Mouse (Mus musculus): ENCODE measurements around the gene Lrrk1.

DNA sequence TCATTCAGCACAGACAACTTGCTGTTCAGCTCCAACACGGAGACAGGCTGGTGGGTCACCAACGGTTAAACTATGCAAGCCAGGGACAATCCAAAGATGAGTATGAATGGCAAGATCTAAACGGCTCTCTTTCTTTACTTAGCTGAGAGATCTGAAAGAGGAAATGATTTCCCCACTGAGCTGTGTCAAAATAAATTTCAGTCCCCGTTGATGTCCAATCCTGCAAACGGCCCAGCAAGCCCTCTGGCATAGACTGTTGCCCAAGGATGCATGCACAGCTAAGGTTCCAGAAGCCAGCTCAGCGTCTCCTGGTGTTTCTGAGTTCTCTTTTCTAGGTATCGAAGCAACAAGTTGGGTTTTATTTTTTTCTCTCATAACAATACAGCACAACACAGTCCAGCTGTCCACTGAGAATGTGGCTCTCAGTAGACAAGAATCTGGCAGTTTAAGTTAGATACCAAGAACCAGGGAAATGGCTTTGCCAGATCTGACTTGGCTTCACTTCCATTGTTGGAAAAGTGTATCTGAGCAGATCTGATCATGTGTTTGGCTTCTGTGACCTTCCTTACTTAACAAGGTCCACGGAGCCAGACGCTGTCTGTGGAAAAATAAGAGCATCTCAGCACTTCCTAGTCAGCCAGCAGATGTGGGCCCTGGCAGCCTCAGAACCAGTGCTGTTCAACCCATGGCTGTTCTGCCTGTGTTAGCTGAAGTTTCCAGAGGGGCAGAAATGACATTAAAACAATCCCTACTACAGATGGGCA, 64.7 kb downstream of the Lrrk1 start:
- no peak for TF ChIP-seq CTCF (IDR thresholded peaks at IDR 0.05; ENCODE audit: insufficient read depth, low read length)
- TF ChIP-seq POLR2A (IDR thresholded peaks at IDR 0.05; ENCODE audit: borderline replicate concordance, extremely low read depth, low read depth, low read length) = no peak
